Mouse (Mus musculus) lung, postnatal 0 days (tissue): ENCODE data around the gene Gabbr2.

Experiments used
- CTCF ChIP-seq: IDR thresholded peaks from 2 replicates; pipeline ENCODE4 v1.5.1; 2016; ENCODE audit warnings: antibody characterized with exemption, mild to moderate bottlenecking
- EP300 ChIP-seq: IDR thresholded peaks from 2 replicates; pipeline ENCODE4 v1.6.1; 2016; ENCODE audit warnings: antibody characterized with exemption, mild to moderate bottlenecking, control low read depth

- TF ChIP-seq CTCF (no peak), EP300 (no peak)
Observed at GRCm38 (mm10) chr4:46613618-46614017, 378.1 kb downstream of the Gabbr2 start.
